Mouse (Mus musculus): ENCODE measurements around the gene Snx12. TPM values are rescaled to one million over a fixed set of nuclear protein-coding genes. Genes with fewer than 3 reads are reported as not detected.

Snx12 gene
- polyA plus RNA-seq, 1 experiment: 7.4 TPM

DNA sequence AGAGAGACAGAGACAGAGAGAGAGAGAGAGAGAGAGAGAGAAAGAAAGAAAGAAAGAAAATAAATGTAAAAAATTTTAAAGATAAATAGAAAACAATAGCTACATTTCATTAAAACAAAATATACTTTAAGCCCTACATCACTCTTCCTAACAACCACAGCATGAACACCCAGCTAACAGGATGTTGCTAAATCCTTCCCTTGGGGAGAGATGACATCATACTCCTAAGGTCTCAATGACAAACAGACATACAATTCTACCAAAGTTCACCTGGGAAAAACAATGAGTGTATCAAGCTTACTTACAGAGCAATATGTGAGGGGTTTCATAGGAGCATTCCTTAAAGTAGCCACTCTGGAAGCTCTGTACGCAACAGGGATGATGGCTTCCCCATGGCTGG is 49.0 kb downstream of the Snx12 start:
- WGBS: 88% methylated on average over 1 of the region's 1 CpGs

GRCm38 (mm10) chrX:101168425-101168824 is 53.9 kb downstream of the Snx12 start:
- Histone ChIP-seq H3K4me3 (ENCODE audit: low read depth, low read length) (no peak overlapping the region), H3K4me1 (ENCODE audit: control insufficient read depth, insufficient read depth, insufficient read length, low read length) (no peaks in the 10 kb centered on the region), H3K27me3 (ENCODE audit: control insufficient read depth, insufficient read depth, low read length) (no peaks in the 10 kb centered on the region), H3K36me3 (ENCODE audit: control insufficient read depth, insufficient read depth, low read length) (no peaks in the 10 kb centered on the region), H3K27ac (ENCODE audit: insufficient read depth, low read depth, low read length) (no peak overlapping the region)
- 31% methylated on average over 2 of the region's 2 CpGs for WGBS
- TF ChIP-seq CTCF (IDR thresholded peaks at IDR 0.05; ENCODE audit: extremely low read depth, insufficient read length, insufficient replicate concordance, low read depth, low read length) (no peak), POLR2A (IDR thresholded peaks at IDR 0.05; ENCODE audit: low read depth, low read length) (no peak)

More for the DNA sequence above, 49.0 kb downstream of the Snx12 start:
- no peak overlapping the region for H3K4me3 ChIP-seq (ENCODE audit: low read depth, low read length)
- no peak overlapping the region for H3K27ac ChIP-seq (ENCODE audit: insufficient read depth, low read depth, low read length)
- TF ChIP-seq POLR2A (IDR thresholded peaks at IDR 0.05; ENCODE audit: low read depth, low read length) (no peak), CTCF (IDR thresholded peaks at IDR 0.05; ENCODE audit: extremely low read depth, insufficient read length, insufficient replicate concordance, low read depth, low read length) (no peak)
- no peaks in the 10 kb centered on the region for H3K36me3 ChIP-seq (ENCODE audit: control insufficient read depth, insufficient read depth, low read length)
- no peaks in the 10 kb centered on the region for H3K27me3 ChIP-seq (ENCODE audit: control insufficient read depth, insufficient read depth, low read length)
- H3K4me1 ChIP-seq (ENCODE audit: control insufficient read depth, insufficient read depth, insufficient read length, low read length): no peaks in the 10 kb centered on the region

GRCm38 (mm10) chrX:101163739-101164138 is 58.6 kb downstream of the Snx12 start:
- 56% methylated on average over 2 of the region's 2 CpGs for WGBS
- Histone ChIP-seq H3K27me3 (ENCODE audit: control insufficient read depth, insufficient read depth, low read length) (no peaks in the 10 kb centered on the region), H3K36me3 (ENCODE audit: control insufficient read depth, insufficient read depth, low read length) (no peaks in the 10 kb centered on the region), H3K4me3 (ENCODE audit: low read depth, low read length) (no peak overlapping the region), H3K27ac (ENCODE audit: insufficient read depth, low read depth, low read length) (no peak overlapping the region), H3K4me1 (ENCODE audit: control insufficient read depth, insufficient read depth, insufficient read length, low read length) (no peaks in the 10 kb centered on the region)
- TF ChIP-seq CTCF (IDR thresholded peaks at IDR 0.05; ENCODE audit: extremely low read depth, insufficient read length, insufficient replicate concordance, low read depth, low read length) (no peak), POLR2A (IDR thresholded peaks at IDR 0.05; ENCODE audit: low read depth, low read length) (no peak)

DNA sequence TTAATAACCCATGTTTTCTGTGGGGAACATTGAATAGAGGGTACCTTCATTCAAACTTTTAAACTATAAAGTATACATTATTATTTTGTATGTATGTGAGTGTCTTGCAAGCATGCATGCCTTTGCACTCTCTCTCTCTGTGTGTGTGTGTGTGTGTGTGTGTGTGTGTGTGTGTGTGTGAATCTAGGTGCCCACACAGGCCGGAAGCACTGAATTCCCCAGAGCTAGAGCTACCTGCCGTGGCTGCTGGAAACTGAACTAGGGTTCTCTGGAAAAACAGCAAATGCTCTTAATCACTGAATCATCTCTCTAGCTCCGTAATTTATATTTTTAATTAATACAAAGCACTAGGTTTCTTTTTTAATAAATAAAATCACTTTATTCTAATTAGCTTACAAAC is 59.1 kb downstream of the Snx12 start:
- H3K4me1 ChIP-seq (ENCODE audit: control insufficient read depth, insufficient read depth, insufficient read length, low read length): no peaks in the 10 kb centered on the region
- TF ChIP-seq POLR2A (IDR thresholded peaks at IDR 0.05; ENCODE audit: low read depth, low read length) (no peak), CTCF (IDR thresholded peaks at IDR 0.05; ENCODE audit: extremely low read depth, insufficient read length, insufficient replicate concordance, low read depth, low read length) (no peak)
- H3K36me3 ChIP-seq (ENCODE audit: control insufficient read depth, insufficient read depth, low read length): no peaks in the 10 kb centered on the region
- no peak overlapping the region for H3K4me3 ChIP-seq (ENCODE audit: low read depth, low read length)
- H3K27me3 ChIP-seq (ENCODE audit: control insufficient read depth, insufficient read depth, low read length): no peaks in the 10 kb centered on the region
- WGBS: 78% methylated on average over 2 of the region's 3 CpGs
- no peak overlapping the region for H3K27ac ChIP-seq (ENCODE audit: insufficient read depth, low read depth, low read length)

DNA sequence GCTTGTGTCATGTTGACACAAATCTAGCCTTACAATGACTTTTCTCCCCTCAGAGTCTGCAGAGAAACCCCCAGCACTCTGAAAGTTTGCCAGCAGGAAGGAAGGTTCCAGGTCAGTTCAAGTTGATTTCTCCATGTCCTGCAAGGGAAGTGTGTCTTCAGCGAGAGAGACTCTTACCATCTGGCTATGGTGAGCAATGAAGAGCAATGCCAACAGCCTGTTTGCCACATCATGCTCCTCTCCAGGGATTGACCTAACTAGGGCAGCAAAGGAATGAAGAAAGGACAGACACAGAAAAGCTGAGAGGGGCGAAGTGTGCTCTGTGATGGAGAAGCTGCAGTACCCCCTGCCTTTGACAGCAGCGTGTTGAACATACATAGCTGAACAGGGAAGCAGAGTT is 59.8 kb downstream of the Snx12 start:
- TF ChIP-seq CTCF (IDR thresholded peaks at IDR 0.05; ENCODE audit: extremely low read depth, insufficient read length, insufficient replicate concordance, low read depth, low read length) (no peak), POLR2A (IDR thresholded peaks at IDR 0.05; ENCODE audit: low read depth, low read length) (no peak)
- no peak overlapping the region for H3K27ac ChIP-seq (ENCODE audit: insufficient read depth, low read depth, low read length)
- no peaks in the 10 kb centered on the region for H3K36me3 ChIP-seq (ENCODE audit: control insufficient read depth, insufficient read depth, low read length)
- no peaks in the 10 kb centered on the region for H3K4me1 ChIP-seq (ENCODE audit: control insufficient read depth, insufficient read depth, insufficient read length, low read length)
- H3K4me3 ChIP-seq (ENCODE audit: low read depth, low read length): no peak overlapping the region
- no peaks in the 10 kb centered on the region for H3K27me3 ChIP-seq (ENCODE audit: control insufficient read depth, insufficient read depth, low read length)
- WGBS: 90% methylated on average over 3 of the region's 3 CpGs

- H3K4me1 ChIP-seq (ENCODE audit: control insufficient read depth, insufficient read depth, insufficient read length, low read length): no peaks in the 10 kb centered on the region
- no peaks in the 10 kb centered on the region for H3K36me3 ChIP-seq (ENCODE audit: control insufficient read depth, insufficient read depth, low read length)
- H3K27me3 ChIP-seq (ENCODE audit: control insufficient read depth, insufficient read depth, low read length): no peaks in the 10 kb centered on the region
- 75% methylated on average over 2 of the region's 2 CpGs for WGBS
- TF ChIP-seq CTCF (IDR thresholded peaks at IDR 0.05; ENCODE audit: extremely low read depth, insufficient read length, insufficient replicate concordance, low read depth, low read length): no peak
- TF ChIP-seq POLR2A (IDR thresholded peaks at IDR 0.05; ENCODE audit: low read depth, low read length): no peak
- no peak overlapping the region for H3K27ac ChIP-seq (ENCODE audit: insufficient read depth, low read depth, low read length)
- no peak overlapping the region for H3K4me3 ChIP-seq (ENCODE audit: low read depth, low read length)
Observed at GRCm38 (mm10) chrX:101157488-101157887, 64.9 kb downstream of the Snx12 start.

DNA sequence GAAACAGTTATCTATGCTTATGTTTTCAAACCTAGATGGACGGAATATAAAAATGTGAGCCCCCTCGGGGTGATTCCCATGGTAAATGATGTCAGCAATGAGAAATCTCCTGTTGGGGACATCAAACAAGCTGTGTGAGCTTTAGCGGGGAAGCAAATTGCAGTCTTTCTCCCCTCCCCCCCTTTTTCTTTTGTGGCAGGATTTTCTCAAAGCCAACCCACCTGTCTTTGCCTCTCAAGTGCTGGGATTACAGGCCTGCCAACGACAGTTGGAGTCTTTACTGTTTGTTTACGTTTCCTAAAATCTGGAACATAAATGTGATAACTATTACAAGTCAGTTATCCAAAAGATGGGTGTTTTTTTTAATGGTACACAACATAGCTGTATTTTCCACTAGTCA is 66.0 kb downstream of the Snx12 start:
- 60% methylated on average over 5 of the region's 5 CpGs for WGBS
- H3K27me3 ChIP-seq (ENCODE audit: control insufficient read depth, insufficient read depth, low read length): no peaks in the 10 kb centered on the region
- H3K4me3 ChIP-seq (ENCODE audit: low read depth, low read length): no peak overlapping the region
- no peaks in the 10 kb centered on the region for H3K4me1 ChIP-seq (ENCODE audit: control insufficient read depth, insufficient read depth, insufficient read length, low read length)
- no peaks in the 10 kb centered on the region for H3K36me3 ChIP-seq (ENCODE audit: control insufficient read depth, insufficient read depth, low read length)
- no peak overlapping the region for H3K27ac ChIP-seq (ENCODE audit: insufficient read depth, low read depth, low read length)
- TF ChIP-seq POLR2A (IDR thresholded peaks at IDR 0.05; ENCODE audit: low read depth, low read length): no peak
- TF ChIP-seq CTCF (IDR thresholded peaks at IDR 0.05; ENCODE audit: extremely low read depth, insufficient read length, insufficient replicate concordance, low read depth, low read length): no peak

DNA sequence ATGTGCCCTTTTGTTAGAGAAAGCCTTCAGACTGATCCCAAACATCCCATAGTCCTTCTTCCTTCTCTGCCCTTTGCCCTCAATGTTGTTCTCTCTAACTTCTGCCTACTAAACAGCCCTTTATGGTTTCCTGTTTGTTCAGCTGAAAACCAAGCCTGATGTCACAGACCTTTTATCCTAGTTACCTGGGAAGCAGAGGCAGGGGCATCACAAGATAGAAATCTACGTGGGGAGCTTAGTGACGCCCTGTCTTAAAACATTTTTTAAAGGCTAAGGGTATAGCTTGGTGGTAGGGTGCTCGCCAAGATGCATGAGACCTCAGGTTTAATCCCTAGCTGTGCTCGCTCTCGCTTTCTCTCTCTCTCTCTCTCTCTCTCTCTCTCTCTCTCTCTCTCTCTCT is 74.9 kb downstream of the Snx12 start:
- H3K27ac ChIP-seq (ENCODE audit: insufficient read depth, low read depth, low read length): no peak overlapping the region
- TF ChIP-seq CTCF (IDR thresholded peaks at IDR 0.05; ENCODE audit: extremely low read depth, insufficient read length, insufficient replicate concordance, low read depth, low read length): no peak
- TF ChIP-seq POLR2A (IDR thresholded peaks at IDR 0.05; ENCODE audit: low read depth, low read length): no peak
- no peak overlapping the region for H3K4me3 ChIP-seq (ENCODE audit: low read depth, low read length)
- WGBS: 62% methylated on average over 5 of the region's 5 CpGs
- H3K36me3 ChIP-seq (ENCODE audit: control insufficient read depth, insufficient read depth, low read length): no peaks in the 10 kb centered on the region
- H3K4me1 ChIP-seq (ENCODE audit: control insufficient read depth, insufficient read depth, insufficient read length, low read length): no peaks in the 10 kb centered on the region
- H3K27me3 ChIP-seq (ENCODE audit: control insufficient read depth, insufficient read depth, low read length): no peaks in the 10 kb centered on the region
